Mouse (Mus musculus): ENCODE measurements around the gene Hspb3. TPM values are rescaled to one million over a fixed set of nuclear protein-coding genes. Genes with fewer than 3 reads are reported as not detected.

Gene Hspb3
- polyA plus RNA-seq, 1 experiment from 2014 or later = 0.76 TPM

GRCm38 (mm10) chr13:113613882-113614281, 49.6 kb downstream of the Hspb3 start:
- Histone ChIP-seq H3K9ac (peak overlapping the region; percentile 29; the same call in 1 of the 2 replicates), H3K4me1 (peaks cover 68% of the 10 kb centered on the region), H3K36me3 (no peaks in the 10 kb centered on the region), H3K4me2 (replicated peaks) (peak overlapping the region; percentile 91), H3K9me3 (replicated peaks) (no peaks in the 10 kb centered on the region), H3K27me3 (no peaks in the 10 kb centered on the region), H3K4me3 (peak overlapping the region; percentile 18; the same call in 1 of the 2 replicates), H3K27ac (no peak overlapping the region)
- 23% methylated on average over 10 of the region's 10 CpGs for WGBS
- no peak for ATAC-seq (ENCODE audit: low FRiP score)

- Histone ChIP-seq H3K27me3 (no peaks in the 10 kb centered on the region), H3K4me3 (peak overlapping the region; percentile 18), H3K9me3 (replicated peaks) (no peaks in the 10 kb centered on the region), H3K4me1 (peaks cover 71% of the 10 kb centered on the region), H3K36me3 (no peaks in the 10 kb centered on the region), H3K27ac (no peak overlapping the region), H3K4me2 (replicated peaks) (peak overlapping the region; percentile 91), H3K9ac (peak overlapping the region; percentile 29)
- no peak for ATAC-seq (ENCODE audit: low FRiP score)
- WGBS = 20% methylated on average over 12 of the region's 12 CpGs
These were observed 50.1 kb downstream of the Hspb3 start for GRCm38 (mm10) chr13:113613341-113613740.

Other genes starting within 250 kb of the Hspb3 start
- 30.6 and 31.1 TPM in 2 replicates for gene Snx18, start 45.1 kb downstream of the Hspb3 start, polyA plus RNA-seq (2016; fragmentation: Nextera tagmentation; extraction: Ambion mirVana)
- gene Arl15, start 130.8 kb upstream of the Hspb3 start, polyA plus RNA-seq (2016; fragmentation: Nextera tagmentation; extraction: Ambion mirVana) = 14.2 and 15.0 TPM in 2 replicates

All from hindbrain, embryonic 12.5 days (tissue).